ENCODE assay signal across 8 mouse cellular contexts in the genomic region with DNA sequence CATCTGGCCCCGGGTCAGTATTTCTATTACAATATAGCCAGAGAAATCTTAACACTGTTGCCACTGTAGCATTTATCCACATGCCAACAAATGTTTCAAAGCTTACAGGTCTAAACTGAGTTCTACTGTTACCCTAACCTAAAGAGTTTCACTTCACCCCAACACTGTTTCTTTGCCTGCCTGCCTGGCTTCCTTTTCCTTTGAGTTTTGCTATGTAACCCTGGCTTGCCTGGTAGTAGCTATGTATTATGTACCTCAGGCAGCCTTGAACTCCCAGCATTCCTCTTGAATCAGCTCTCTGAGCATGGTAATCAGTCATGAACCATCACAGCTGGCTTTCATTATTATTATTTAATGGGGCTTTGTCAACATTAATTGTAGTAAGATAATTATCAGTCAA. TPM values are rescaled to one million over a fixed set of nuclear protein-coding genes. Genes with fewer than 3 reads are reported as not detected.
A peak's percentile ranks its signal among the peaks of the same experiment; 100 is the strongest.
DNase-seq lines count a peak whose midpoint lies in the region; ATAC-seq and TF ChIP-seq lines count a peak whose summit lies in the region.

No protein-coding gene starts in this region.

- H3K4me1 ChIP-seq in heart, embryonic 14.5 days (ENCODE audit: control insufficient read depth in 2 of 2, insufficient read depth in 2 of 2, low read length in 2 of 2) = peaks cover 14 to 30% of the 10 kb centered on the region in 2 experiments
- peaks cover 33% of the 10 kb centered on the region for H3K4me1 ChIP-seq in embryonic facial prominence, embryonic 10.5 days

- H3K36me3 ChIP-seq in heart, embryonic 14.5 days (ENCODE audit: control insufficient read depth, insufficient read depth, low read length) = peaks cover 11% of the 10 kb centered on the region
- peaks cover 16% of the 10 kb centered on the region for H3K36me3 ChIP-seq in embryonic facial prominence, embryonic 10.5 days (replicated peaks)
- H3K36me3 ChIP-seq in myocyte (ENCODE audit: control insufficient read depth, insufficient read depth) = no peaks in the 10 kb centered on the region

- no peak overlapping the region for H3ac ChIP-seq in myocyte (ENCODE audit: control insufficient read depth, insufficient read length)

- intact Hi-C loops in heart, postnatal 25 days (cut with DNase I) = no loop called here
- intact Hi-C loops in left cerebral cortex, postnatal 36 days (cut with DNase I) = no loop called here

- H3K79me2 ChIP-seq in myocyte (ENCODE audit: control insufficient read depth, insufficient read depth) = peaks cover 38% of the 10 kb centered on the region

- H3K4me3 ChIP-seq in heart, embryonic 14.5 days (ENCODE audit: control insufficient read depth in 1 of 2, insufficient read depth in 1 of 2, low read depth in 1 of 2, low read length in 2 of 2) = peak overlapping the region in 1 of 2 experiments; percentile 70; a peak in 1 of 4 replicates
- peak overlapping the region; percentile 74 for H3K4me3 ChIP-seq in embryonic facial prominence, embryonic 10.5 days
- peak overlapping the region; percentile 65 for H3K4me3 ChIP-seq in myocyte

- no peaks in the 10 kb centered on the region for H3K27me3 ChIP-seq in heart, embryonic 14.5 days (ENCODE audit: control insufficient read depth, insufficient read depth, low read length)
- no peaks in the 10 kb centered on the region for H3K27me3 ChIP-seq in embryonic facial prominence, embryonic 10.5 days (replicated peaks; ENCODE audit: low read depth, poor library complexity, severe bottlenecking)
- no peaks in the 10 kb centered on the region for H3K27me3 ChIP-seq in myocyte (ENCODE audit: control insufficient read depth, insufficient read depth, insufficient read length)

- H3K9me3 ChIP-seq in heart, embryonic 14.5 days (ENCODE audit: control insufficient read depth, low read length) = no peaks in the 10 kb centered on the region
- H3K9me3 ChIP-seq in embryonic facial prominence, embryonic 10.5 days = no peaks in the 10 kb centered on the region

- H3K27ac ChIP-seq in heart, embryonic 14.5 days (replicated peaks in 1 of 2; ENCODE audit: control insufficient read depth in 1 of 2, insufficient read depth in 1 of 2, low read depth in 2 of 2, low read length in 2 of 2) = no peak overlapping the region
- no peak overlapping the region; the same call in 1 of the 2 replicates for H3K27ac ChIP-seq in embryonic facial prominence, embryonic 10.5 days (replicated peaks)

- H3K9ac ChIP-seq in heart, embryonic 14.5 days (ENCODE audit: low read length) = no peak overlapping the region

- DNase-seq in heart, postnatal 25 days (ENCODE audit: low spot score) = no peak
- DNase-seq in embryonic facial prominence, embryonic 10.5 days (ENCODE audit: low spot score) = no peak
- DNase-seq in induced T-regulatory cell, adult 2 months (ENCODE audit: low read depth) = peak; percentile 39
- no peak for DNase-seq in left cerebral cortex, postnatal 36 days (ENCODE audit: low spot score in 2 of 2)
- no peak for DNase-seq in thymus, postnatal 25 days
- no peak for DNase-seq in cerebellum, postnatal 14 days

- no peak for TF ChIP-seq POLR2A in myocyte (IDR thresholded peaks at IDR 0.05; ENCODE audit: insufficient read length, low read depth)

- 76% methylated on average over 1 of the region's 1 CpGs for WGBS in heart, embryonic 14.5 days
- WGBS in embryonic facial prominence, embryonic 10.5 days = 89% methylated on average over 1 of the region's 1 CpGs

- no peak for ATAC-seq in heart, embryonic 14.5 days (ENCODE audit: insufficient number of reproducible peaks, insufficient read depth, low FRiP score, low read depth)

- H3K4me2 ChIP-seq in heart, embryonic 14.5 days (ENCODE audit: low read length) = peak overlapping the region; percentile 87
- peak overlapping the region; percentile 60 for H3K4me2 ChIP-seq in myocyte (ENCODE audit: low read depth)

TF ChIP-seq in myocyte, 11 proteins besides CTCF, POLR2A, EP300 and RAD21:
- no peak for TF ChIP-seq CEBPB (IDR thresholded peaks at IDR 0.05; ENCODE audit: insufficient read depth, poor library complexity, severe bottlenecking)
- no peak for TF ChIP-seq POLR2AphosphoS2 (IDR thresholded peaks at IDR 0.05; ENCODE audit: insufficient read length, low read depth)
- no peak for TF ChIP-seq MYOD1 (IDR thresholded peaks at IDR 0.05; ENCODE audit: control insufficient read depth in 1 of 3, insufficient read length in 2 of 3, low read depth in 2 of 3)
- TF ChIP-seq E2F4 (IDR thresholded peaks at IDR 0.05; ENCODE audit: insufficient read depth) = no peak
- no peak for TF ChIP-seq TCF3 (IDR thresholded peaks at IDR 0.05; ENCODE audit: insufficient read length, low read depth)
- no peak for TF ChIP-seq TCF12 (IDR thresholded peaks at IDR 0.05; ENCODE audit: insufficient read depth, poor library complexity, severe bottlenecking)
- TF ChIP-seq MAX (IDR thresholded peaks at IDR 0.05; ENCODE audit: low read depth) = no peak
- TF ChIP-seq MYOG (IDR thresholded peaks at IDR 0.05; ENCODE audit: control insufficient read depth in 1 of 3, insufficient read depth in 1 of 3, insufficient read length in 2 of 3, low read depth in 2 of 3) = no peak
- no peak for TF ChIP-seq USF1 (IDR thresholded peaks at IDR 0.05; ENCODE audit: low read depth)
- TF ChIP-seq REST (IDR thresholded peaks at IDR 0.05; ENCODE audit: insufficient read depth, insufficient read length) = no peak
- no peak for TF ChIP-seq SRF (IDR thresholded peaks at IDR 0.05; ENCODE audit: control insufficient read depth, insufficient read length, low read depth)

RNA-seq across cellular contexts. Expression of a gene that starts 1.6 kb away (rescaled TPM):
- 156 and 168 TPM in 2 replicates for polyA plus RNA-seq in heart, embryonic 14.5 days (2014; fragmentation: Nextera tagmentation; extraction: Ambion mirVana)
- 10 to 100 TPM; 34.2 to 35.2 TPM for total RNA-seq in heart, postnatal 25 days (2021)
- polyA plus RNA-seq in embryonic facial prominence, embryonic 10.5 days (2016; fragmentation: Nextera tagmentation; extraction: Ambion mirVana) = 148 and 155 TPM in 2 replicates
- 27.1 TPM for polyA plus RNA-seq in myocyte (2012; fragmentation: generic; extraction: Trizol)
- 10 to 100 TPM; 20.2 to 22.8 TPM for total RNA-seq in left cerebral cortex, postnatal 36 days (2021)

RNA-seq across cellular contexts. Expression of a gene that starts 41.0 kb away (rescaled TPM):
- 47.5 and 49.2 TPM in 2 replicates for polyA plus RNA-seq in heart, embryonic 14.5 days (2014; fragmentation: Nextera tagmentation; extraction: Ambion mirVana)
- 10 to 100 TPM; 25.7 to 28.3 TPM for total RNA-seq in heart, postnatal 25 days (2021)
- polyA plus RNA-seq in embryonic facial prominence, embryonic 10.5 days (2016; fragmentation: Nextera tagmentation; extraction: Ambion mirVana) = 64.4 and 72.8 TPM in 2 replicates
- polyA plus RNA-seq in myocyte (2012; fragmentation: generic; extraction: Trizol) = 32.8 TPM
- total RNA-seq in left cerebral cortex, postnatal 36 days (2021) = 10 to 100 TPM; 37.9 to 41.0 TPM
